Mouse (Mus musculus) thymus, postnatal 36 days (tissue): ENCODE data around the gene Mitf.

Experiments
- DNase-seq, 2 experiments: peaks; one replicate each; pipeline ENCODE4 v3.0.0; 2022; ENCODE audit warnings: mixed read lengths in 2 of 2

Gene Mitf

GRCm38 (mm10) chr6:97806781-97807743, at the start of gene Mitf:
Mitf (plus strand) TSS chr6:97807052.
- DNase-seq, result peak; percentile 89 to 91

- DNase-seq, result no peak
These were observed 49.5 kb upstream of the Mitf start for GRCm38 (mm10) chr6:97757361-97757760.

- no peak for DNase-seq
These were observed 48.0 kb upstream of the Mitf start for GRCm38 (mm10) chr6:97758884-97759283.

- peak; percentile 16 to 30 for DNase-seq
These were observed 47.6 kb upstream of the Mitf start for GRCm38 (mm10) chr6:97759301-97759700.

- DNase-seq, result no peak
These were observed 45.5 kb upstream of the Mitf start for GRCm38 (mm10) chr6:97761326-97761725.

GRCm38 (mm10) chr6:97763970-97764369, 42.9 kb upstream of the Mitf start:
- DNase-seq, result no peak

- no peak for DNase-seq
These were observed 39.0 kb upstream of the Mitf start for GRCm38 (mm10) chr6:97767836-97768235.

GRCm38 (mm10) chr6:97769549-97769948, 37.3 kb upstream of the Mitf start:
- DNase-seq, result no peak

GRCm38 (mm10) chr6:97781316-97781715, 25.5 kb upstream of the Mitf start:
- DNase-seq, result no peak

GRCm38 (mm10) chr6:97782291-97782690, 24.6 kb upstream of the Mitf start:
- no peak for DNase-seq

- DNase-seq, result no peak
These were observed 20.0 kb upstream of the Mitf start for GRCm38 (mm10) chr6:97786871-97787270.

- DNase-seq, result no peak
These were observed 18.4 kb upstream of the Mitf start for GRCm38 (mm10) chr6:97788361-97788974.

- no peak for DNase-seq
These were observed 17.2 kb upstream of the Mitf start for GRCm38 (mm10) chr6:97789700-97790099.

- DNase-seq, result no peak
These were observed 14.7 kb upstream of the Mitf start for GRCm38 (mm10) chr6:97792104-97792503.

GRCm38 (mm10) chr6:97795175-97795574, 11.7 kb upstream of the Mitf start:
- DNase-seq, result no peak

GRCm38 (mm10) chr6:97800615-97801014, 6.2 kb upstream of the Mitf start:
- DNase-seq, result no peak

- DNase-seq, result no peak
These were observed 801 bp upstream of the Mitf start for GRCm38 (mm10) chr6:97806051-97806450.

GRCm38 (mm10) chr6:97814191-97814590, 7.3 kb downstream of the Mitf start:
- DNase-seq, result no peak

GRCm38 (mm10) chr6:97815723-97816122, 8.9 kb downstream of the Mitf start:
- no peak for DNase-seq

- no peak for DNase-seq
These were observed 10.0 kb downstream of the Mitf start for GRCm38 (mm10) chr6:97816806-97817205.

GRCm38 (mm10) chr6:97818128-97818527, 11.3 kb downstream of the Mitf start:
- DNase-seq, result no peak

GRCm38 (mm10) chr6:97818948-97819347, 12.1 kb downstream of the Mitf start:
- no peak for DNase-seq

- DNase-seq, result no peak
These were observed 13.7 kb downstream of the Mitf start for GRCm38 (mm10) chr6:97820505-97820904.

- DNase-seq, result no peak
These were observed 15.0 kb downstream of the Mitf start for GRCm38 (mm10) chr6:97821811-97822210.
